In the genomic region with DNA sequence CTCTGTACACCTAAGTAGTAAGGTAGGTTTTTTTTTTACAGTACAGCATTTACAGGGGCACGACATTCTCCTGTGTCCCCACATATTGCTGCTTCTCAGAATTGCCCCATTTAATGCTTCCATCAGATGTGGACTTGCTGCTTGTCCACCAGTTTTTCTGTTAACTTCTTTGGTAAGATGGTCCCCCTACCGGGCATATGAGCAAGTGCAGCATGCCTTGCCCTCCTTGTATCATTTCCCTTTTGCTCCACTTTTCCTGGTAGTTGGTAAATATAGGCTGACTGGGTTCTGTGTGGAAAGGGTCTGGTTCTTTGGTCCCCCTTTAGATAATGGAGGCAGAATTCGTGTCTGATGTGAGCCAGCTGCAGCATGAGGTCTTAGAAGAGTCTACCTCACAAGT, we compare ENCODE assay signal across 8 mouse cellular contexts. TPM values are rescaled to one million over a fixed set of nuclear protein-coding genes. Genes with fewer than 3 reads are reported as not detected.
DNase-seq lines count a peak whose midpoint lies in the region; ATAC-seq and TF ChIP-seq lines count a peak whose summit lies in the region.

No protein-coding gene starts in this region.

- DNase-seq in forebrain, embryonic 10.5 days (ENCODE audit: extremely low spot score, low spot score) = peak; percentile 29
- DNase-seq in right cerebral cortex, adult 18-20 months = peak; percentile 48
- DNase-seq in right cerebral cortex, postnatal 14 days = no peak
- DNase-seq in cerebellum, postnatal 36 days = peak; percentile 22 to 26
- peak; percentile 83 for DNase-seq in kidney, adult 9 months
- peak in 2 of 3 experiments; percentile 24 to 34 for DNase-seq in liver, embryonic 14.5 days (ENCODE audit: low read depth in 3 of 3, low spot score in 3 of 3)
- DNase-seq in thymus, postnatal 25 days = peak; percentile 18

- H3K4me3 ChIP-seq in forebrain, embryonic 10.5 days = no peak overlapping the region
- no peak overlapping the region for H3K4me3 ChIP-seq in forebrain, embryonic 13.5 days
- no peak overlapping the region for H3K4me3 ChIP-seq in liver, embryonic 14.5 days (ENCODE audit: insufficient read depth in 1 of 2, low read depth in 2 of 2, low read length in 2 of 2)

- TF ChIP-seq CTCF in liver, embryonic 14.5 days (IDR thresholded peaks at IDR 0.05; ENCODE audit: low read depth) = peak; percentile 83

- whole genome bisulfite sequencing in forebrain, embryonic 10.5 days = 22% methylated on average over 3 of the region's 3 CpGs
- 21% methylated on average over 3 of the region's 3 CpGs for WGBS in forebrain, embryonic 13.5 days
- 10% methylated on average over 3 of the region's 3 CpGs for WGBS in liver, embryonic 14.5 days (ENCODE audit: insufficient replicate concordance)

- no peak for ATAC-seq in forebrain, embryonic 13.5 days
- ATAC-seq in liver, embryonic 14.5 days (ENCODE audit: insufficient read depth) = no peak

- peaks cover 19% of the 10 kb centered on the region for H3K36me3 ChIP-seq in forebrain, embryonic 10.5 days (replicated peaks)
- H3K36me3 ChIP-seq in forebrain, embryonic 13.5 days (ENCODE audit: poor library complexity, severe bottlenecking) = peaks cover 17% of the 10 kb centered on the region
- H3K36me3 ChIP-seq in liver, embryonic 14.5 days (replicated peaks; ENCODE audit: control insufficient read depth, insufficient read depth, low read depth) = no peaks in the 10 kb centered on the region

- TF ChIP-seq EP300 in liver, embryonic 14.5 days (IDR thresholded peaks at IDR 0.05; ENCODE audit: low read depth) = no peak

- H3K27ac ChIP-seq in forebrain, embryonic 10.5 days = no peak overlapping the region
- no peak overlapping the region for H3K27ac ChIP-seq in forebrain, embryonic 13.5 days
- no peak overlapping the region for H3K27ac ChIP-seq in liver, embryonic 14.5 days

- H3K27me3 ChIP-seq in forebrain, embryonic 10.5 days (ENCODE audit: poor library complexity, severe bottlenecking) = peaks cover 4% of the 10 kb centered on the region; the same call in 1 of the 2 replicates
- no peaks in the 10 kb centered on the region; the same call in 1 of the 2 replicates for H3K27me3 ChIP-seq in forebrain, embryonic 13.5 days
- no peaks in the 10 kb centered on the region for H3K27me3 ChIP-seq in liver, embryonic 14.5 days (ENCODE audit: control insufficient read depth, insufficient read depth, low read length)

- no peak overlapping the region for H3K4me2 ChIP-seq in forebrain, embryonic 13.5 days
- H3K4me2 ChIP-seq in liver, embryonic 14.5 days (ENCODE audit: low read depth) = no peak overlapping the region

- no peaks in the 10 kb centered on the region for H3K9me3 ChIP-seq in forebrain, embryonic 10.5 days
- no peaks in the 10 kb centered on the region for H3K9me3 ChIP-seq in forebrain, embryonic 13.5 days (replicated peaks)
- H3K9me3 ChIP-seq in liver, embryonic 14.5 days (ENCODE audit: control insufficient read depth, low read length) = no peaks in the 10 kb centered on the region

- H3K4me1 ChIP-seq in forebrain, embryonic 10.5 days = no peaks in the 10 kb centered on the region
- no peaks in the 10 kb centered on the region for H3K4me1 ChIP-seq in forebrain, embryonic 13.5 days
- peaks cover 8% of the 10 kb centered on the region in 2 experiments; a peak in 3 of 4 replicates for H3K4me1 ChIP-seq in liver, embryonic 14.5 days (replicated peaks; ENCODE audit: control insufficient read depth in 2 of 2, insufficient read depth in 2 of 2, low read length in 1 of 2)

- H3K9ac ChIP-seq in forebrain, embryonic 13.5 days = no peak overlapping the region
- no peak overlapping the region for H3K9ac ChIP-seq in liver, embryonic 14.5 days (replicated peaks)

RNA-seq across cellular contexts. Expression of gene Gpat2, which starts 5.2 kb away (rescaled TPM):
- 0.14 and 0.21 TPM in 2 replicates for polyA plus RNA-seq in forebrain, embryonic 10.5 days (2016; fragmentation: Nextera tagmentation; extraction: Ambion mirVana)
- polyA plus RNA-seq in forebrain, embryonic 13.5 days (2015; fragmentation: Nextera tagmentation; extraction: Ambion mirVana) = 0.12 and 0.13 TPM in 2 replicates
- polyA plus RNA-seq in liver, embryonic 14.5 days (2012; rRNA removed) = 0.26 and 0.45 TPM in 2 replicates
- polyA plus RNA-seq in liver, embryonic 14.5 days (2014; fragmentation: Nextera tagmentation; extraction: Ambion mirVana) = 0.32 and 0.33 TPM in 2 replicates

RNA-seq across cellular contexts. Expression of gene Fahd2a, which starts 14.1 kb away (rescaled TPM):
- 20.5 and 23.8 TPM in 2 replicates for polyA plus RNA-seq in forebrain, embryonic 10.5 days (2016; fragmentation: Nextera tagmentation; extraction: Ambion mirVana)
- polyA plus RNA-seq in forebrain, embryonic 13.5 days (2015; fragmentation: Nextera tagmentation; extraction: Ambion mirVana) = 28.2 and 31.6 TPM in 2 replicates
- polyA plus RNA-seq in liver, embryonic 14.5 days (2012; rRNA removed) = 6.8 and 7.9 TPM in 2 replicates
- 15.1 and 20.0 TPM in 2 replicates for polyA plus RNA-seq in liver, embryonic 14.5 days (2014; fragmentation: Nextera tagmentation; extraction: Ambion mirVana)
